Mouse (Mus musculus) leukemia stem cell, adult 10-12 weeks (primary cell): Measurements from ENCODE around the gene Olfml2a. TPM values are rescaled to one million over a fixed set of nuclear protein-coding genes. Genes with fewer than 3 reads are reported as not detected.

ENCODE experiments used
- polyA plus RNA-seq: library from polyadenylated mRNA; stranded (reverse); fragments of >175 nt; gene quantifications from 2 replicates; pipeline ENCODE4 v1.2.3, GENCODE M21; 2012; ENCODE audit warnings: low replicate concordance

Gene Olfml2a
- polyA plus RNA-seq = 0.10 and 0.20 TPM in 2 replicates

DNA sequence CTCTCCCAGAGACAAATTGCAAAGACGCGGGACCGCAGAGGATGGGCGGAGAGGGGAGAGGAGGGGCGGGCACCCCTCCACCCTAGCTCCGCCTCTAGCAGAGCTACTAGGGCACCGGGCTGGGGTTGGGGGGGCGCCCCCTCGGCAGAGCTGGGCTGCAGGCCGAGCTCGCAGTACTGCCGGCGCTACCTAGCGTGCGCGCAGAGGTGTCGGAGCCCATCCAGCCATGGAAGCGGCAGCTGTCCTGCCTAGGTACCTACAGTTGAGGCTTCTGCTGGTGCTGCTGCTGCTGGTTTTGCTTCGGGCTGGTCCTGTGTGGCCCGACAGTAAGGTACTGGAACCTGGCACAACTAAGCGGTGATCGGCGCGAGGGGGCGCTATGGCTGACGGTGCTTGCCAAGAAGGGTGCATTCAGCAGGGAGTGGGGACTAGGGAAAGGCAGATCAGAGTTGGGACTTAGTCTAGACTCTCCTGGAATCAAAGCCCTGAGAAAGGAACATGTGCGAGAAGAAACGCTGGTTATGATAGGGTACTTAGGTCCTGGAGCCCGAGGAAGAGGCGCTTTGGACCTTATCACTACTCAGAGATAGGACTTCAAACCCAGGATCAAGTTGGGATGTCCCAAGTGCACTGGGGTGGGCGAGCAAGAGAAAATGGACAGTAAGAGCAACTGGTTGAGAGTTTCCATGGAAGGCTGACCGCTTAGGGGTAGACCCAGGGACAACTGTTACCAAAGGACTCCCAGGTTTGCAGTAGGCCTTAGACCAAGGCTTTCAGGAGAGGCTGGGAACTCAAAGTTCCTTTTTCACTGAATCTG is at the start of gene Olfml2a:
Gene Olfml2a (plus strand): TSS at position 128 of the 817 bp plus-strand sequence.

DNA sequence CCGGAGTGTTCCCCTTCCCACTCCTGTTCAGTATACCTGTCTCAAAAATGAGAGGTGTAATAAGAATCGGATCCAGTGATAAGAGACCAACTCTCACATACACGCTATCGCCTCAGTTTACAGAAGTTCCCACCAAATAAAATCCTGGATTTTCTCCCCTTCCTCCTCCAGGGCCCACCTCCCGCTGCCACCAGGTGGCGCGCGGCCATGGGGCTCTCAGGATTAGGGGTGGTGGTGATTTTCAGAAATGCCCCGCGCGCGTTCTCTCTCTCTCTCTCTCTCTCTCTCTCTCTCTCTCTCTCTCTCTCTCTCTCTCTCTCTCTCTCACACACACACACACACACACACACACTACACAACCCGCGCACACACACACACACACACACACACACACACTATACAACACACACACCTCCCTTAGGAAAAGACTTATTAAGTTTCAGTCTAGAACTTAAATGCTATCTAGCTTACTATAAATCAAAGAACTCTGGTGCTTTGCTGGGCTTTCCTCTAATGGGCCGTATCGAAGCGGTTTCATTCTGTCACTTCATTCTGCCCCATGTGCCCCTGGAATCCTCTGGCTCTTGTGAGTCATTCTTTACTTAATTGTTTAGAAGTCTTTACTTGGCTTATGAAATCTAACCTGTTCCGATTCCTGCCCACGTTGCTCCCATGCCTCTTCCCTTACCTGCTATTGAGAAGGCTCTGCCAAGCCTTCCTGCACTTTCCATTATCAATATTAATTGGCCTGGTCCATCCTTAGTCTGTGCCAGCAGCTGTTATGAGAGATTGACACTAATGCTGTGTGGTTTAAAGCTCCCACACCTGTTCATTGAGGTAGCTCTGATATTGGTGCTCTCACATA is 4.4 kb upstream of the Olfml2a start, which contains the start of gene Nr6a1:
Gene Nr6a1 (minus strand): TSS at position 574 of the 865 bp plus-strand sequence.

DNA sequence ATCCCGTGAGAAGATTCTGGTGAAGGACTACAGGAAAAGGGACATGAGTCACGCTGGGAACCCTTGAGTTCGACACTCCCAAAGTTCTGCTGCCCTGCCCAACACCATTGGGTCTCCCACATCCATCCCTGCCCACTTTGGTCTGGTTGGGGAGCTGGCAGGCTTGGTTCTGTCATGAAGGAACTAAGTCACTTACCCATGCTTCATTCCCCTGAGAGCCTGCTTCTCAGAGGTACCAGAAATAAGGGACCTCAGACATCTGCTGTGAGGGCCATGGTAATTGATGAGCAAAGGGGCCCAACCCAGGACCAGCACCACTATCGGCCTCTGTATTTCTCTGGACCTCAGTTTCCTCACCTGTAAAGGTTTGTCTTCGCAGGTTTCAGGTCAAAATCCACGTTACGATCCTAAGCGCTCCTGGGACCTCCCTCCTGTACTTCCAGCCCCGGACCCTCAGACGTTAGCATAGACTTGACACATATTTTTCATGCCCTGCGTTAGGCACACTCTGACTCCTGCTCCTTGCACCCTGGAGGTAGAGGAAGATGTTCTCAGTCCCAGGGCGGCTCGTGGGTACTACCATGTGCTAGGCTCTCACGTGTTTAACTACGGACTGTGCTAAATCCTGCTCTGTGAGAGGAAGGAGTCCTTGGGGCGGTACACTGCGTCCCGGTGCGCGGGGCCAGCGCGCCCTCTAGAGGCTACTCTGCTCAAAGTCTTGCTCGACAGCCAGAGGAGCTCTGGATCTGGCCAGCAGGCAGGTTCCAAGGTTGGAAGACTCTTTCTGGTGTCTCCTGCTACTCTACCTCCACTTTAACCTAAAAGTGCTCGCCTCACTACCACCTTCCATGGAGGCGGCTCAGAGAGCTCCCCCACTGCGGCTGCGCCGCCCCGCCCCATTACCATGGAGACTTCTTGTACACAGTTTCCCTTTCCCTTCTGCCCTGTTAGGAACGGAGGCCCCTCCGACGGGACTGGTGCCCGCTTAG is 65.9 kb downstream of the Olfml2a start, which contains the start of gene Wdr38:
Gene Wdr38 (plus strand): TSS at position 91 of the 989 bp plus-strand sequence.

DNA sequence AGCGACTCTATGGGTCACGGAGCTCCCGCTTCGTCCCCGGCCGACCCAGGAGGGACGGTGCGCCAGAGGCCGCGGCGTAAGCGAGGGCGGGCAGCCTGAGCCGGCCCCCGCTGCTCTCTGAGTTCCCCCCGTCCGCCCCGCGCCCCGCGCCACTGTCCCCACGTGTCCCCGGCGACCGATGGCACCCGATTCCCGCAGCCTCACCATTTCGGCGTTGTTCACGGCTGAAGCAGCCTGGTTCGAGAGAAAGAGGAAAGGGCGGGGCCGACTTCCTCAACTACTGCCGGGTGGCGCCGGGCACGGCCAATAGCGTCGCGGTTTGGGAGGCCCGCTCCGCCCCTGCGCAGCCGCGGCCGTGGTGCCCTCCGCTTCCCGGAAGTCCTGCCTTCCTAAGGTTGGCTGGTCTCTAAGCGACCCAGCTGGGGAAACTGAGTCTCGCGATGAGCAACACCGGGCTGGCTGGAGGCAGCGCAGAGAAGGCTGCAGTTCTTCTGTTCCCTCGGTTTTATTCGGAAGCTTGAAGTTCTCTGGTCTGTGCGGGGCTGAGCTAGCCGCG is 73.2 kb downstream of the Olfml2a start, which contains the start of gene Arpc5l:
Gene Arpc5l (plus strand): TSS at position 469 of the 556 bp plus-strand sequence.

DNA sequence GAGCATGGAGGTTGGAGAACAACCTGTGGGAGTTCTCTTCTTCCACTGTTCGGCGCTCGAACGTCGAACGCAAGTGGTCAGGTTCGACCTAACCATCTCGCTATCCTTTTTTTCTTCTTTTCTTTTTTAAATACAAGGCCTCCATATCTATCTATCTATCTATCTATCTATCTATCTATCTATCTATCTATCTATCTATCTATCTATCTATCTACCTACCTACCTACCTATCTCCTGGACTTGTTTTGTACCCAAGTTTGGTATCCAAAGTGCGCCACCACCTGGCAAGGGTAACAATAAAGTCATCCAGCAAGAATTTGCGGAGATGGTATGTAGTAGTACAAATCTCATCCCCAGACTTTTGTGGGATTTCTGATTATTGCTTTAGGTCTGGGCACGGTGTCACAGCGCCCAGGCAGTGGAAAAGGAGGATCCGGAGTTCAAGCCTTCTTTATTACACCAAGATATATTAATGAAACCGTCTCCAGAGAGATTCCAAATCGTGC is 73.8 kb downstream of the Olfml2a start, which contains the start of gene Rpl35:
Gene Rpl35 (minus strand): TSS at position 51 of the 506 bp plus-strand sequence.

Other genes starting within 250 kb of the Olfml2a start
- gene Nr5a1, start 217.4 kb upstream of the Olfml2a start, polyA plus RNA-seq = 3.5 and 5.8 TPM in 2 replicates
- 0.38 and 0.79 TPM in 2 replicates for gene Nr6a1, start 4.3 kb upstream of the Olfml2a start, polyA plus RNA-seq
- gene Wdr38, start 65.5 kb downstream of the Olfml2a start, polyA plus RNA-seq = 0.06 TPM in 1 of 2 replicates, not detected in the other
- 67.3 and 124 TPM in 2 replicates for gene Arpc5l, start 73.4 kb downstream of the Olfml2a start, polyA plus RNA-seq
- gene Rpl35, start 73.6 kb downstream of the Olfml2a start, polyA plus RNA-seq = 126 and 224 TPM in 2 replicates
- gene Golga1, start 133.6 kb downstream of the Olfml2a start, polyA plus RNA-seq = 1.4 and 3.1 TPM in 2 replicates